Mouse (Mus musculus): ENCODE data around the gene Slc35f2. TPM values are rescaled to one million over a fixed set of nuclear protein-coding genes. Genes with fewer than 3 reads are reported as not detected.

Gene Slc35f2
- 0.23 and 0.29 TPM in 2 replicates for polyA plus RNA-seq (2012; rRNA removed)

DNA sequence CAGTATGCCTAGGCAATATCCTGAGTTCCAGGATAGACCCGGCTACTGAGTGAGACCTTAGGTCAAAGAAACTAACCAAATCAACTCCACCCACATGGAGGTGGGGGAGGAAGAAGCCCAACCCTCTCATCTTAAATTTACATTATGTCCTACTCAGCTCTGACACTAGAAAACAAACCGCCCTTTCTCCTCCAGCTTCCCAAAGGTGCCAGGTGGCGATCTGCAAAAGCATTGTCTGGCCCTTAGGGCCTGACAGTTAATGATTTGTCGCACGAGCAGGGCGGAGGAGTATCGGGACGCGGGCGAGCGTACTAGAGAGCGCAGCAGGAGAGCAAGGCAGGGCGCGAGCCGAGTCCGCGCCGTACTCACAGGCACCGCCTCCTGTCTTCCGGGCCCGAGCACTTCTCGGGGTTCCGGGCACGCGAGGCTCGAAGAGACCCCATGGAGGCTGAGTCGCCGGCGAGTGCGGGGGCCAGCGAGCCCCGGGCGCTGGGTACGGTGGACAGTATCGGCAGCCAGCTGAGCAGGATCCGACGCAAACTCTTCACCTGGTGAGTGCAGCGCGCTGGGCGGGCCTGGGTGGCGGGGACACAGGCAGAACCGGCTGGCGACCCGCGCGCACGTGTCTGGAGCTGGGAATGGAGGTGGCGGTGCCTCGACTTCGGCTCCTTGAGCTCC is at the start of gene Slc35f2:
Gene Slc35f2 (plus strand): TSS at position 195 of the 678 bp plus-strand sequence.

GRCm38 (mm10) chr9:53849864-53850263 is 78.5 kb downstream of the Slc35f2 start, which contains the start of gene Sln:
TSS of gene Sln (plus strand) at chr9:53850164.

Other genes with a start within 250 kb of the Slc35f2 start
- 1.6 TPM in 2 replicates for gene Atm, start 234.8 kb upstream of the Slc35f2 start, polyA plus RNA-seq (2012; rRNA removed)
- 3.4 and 3.8 TPM in 2 replicates for gene Npat, start 234.5 kb upstream of the Slc35f2 start, polyA plus RNA-seq (2012; rRNA removed)
- gene Acat1, start 161.2 kb upstream of the Slc35f2 start, polyA plus RNA-seq (2012; rRNA removed), result 337 and 351 TPM in 2 replicates
- gene Cul5, start 101.5 kb upstream of the Slc35f2 start, polyA plus RNA-seq (2012; rRNA removed), result 3.3 and 3.4 TPM in 2 replicates
- 0.48 and 0.55 TPM in 2 replicates for gene Rab39, start 65.3 kb upstream of the Slc35f2 start, polyA plus RNA-seq (2012; rRNA removed)
- gene Sln, start 78.6 kb downstream of the Slc35f2 start, polyA plus RNA-seq (2012; rRNA removed), result 0.17 TPM in 1 of 2 replicates, not detected in the other
- 0.24 and 0.28 TPM in 2 replicates for gene Elmod1, start 203.8 kb downstream of the Slc35f2 start, polyA plus RNA-seq (2012; rRNA removed)